Mouse (Mus musculus): ENCODE measurements around the gene Gpr89. TPM values are rescaled to one million over a fixed set of nuclear protein-coding genes. Genes with fewer than 3 reads are reported as not detected.

Gpr89 gene
- 20.4 and 40.3 TPM in 2 replicates for total RNA-seq (2014; rRNA removed)
- 34.9 and 41.8 TPM in 2 replicates for polyA plus RNA-seq (2015; fragmentation: Nextera tagmentation; extraction: Ambion mirVana)

DNA sequence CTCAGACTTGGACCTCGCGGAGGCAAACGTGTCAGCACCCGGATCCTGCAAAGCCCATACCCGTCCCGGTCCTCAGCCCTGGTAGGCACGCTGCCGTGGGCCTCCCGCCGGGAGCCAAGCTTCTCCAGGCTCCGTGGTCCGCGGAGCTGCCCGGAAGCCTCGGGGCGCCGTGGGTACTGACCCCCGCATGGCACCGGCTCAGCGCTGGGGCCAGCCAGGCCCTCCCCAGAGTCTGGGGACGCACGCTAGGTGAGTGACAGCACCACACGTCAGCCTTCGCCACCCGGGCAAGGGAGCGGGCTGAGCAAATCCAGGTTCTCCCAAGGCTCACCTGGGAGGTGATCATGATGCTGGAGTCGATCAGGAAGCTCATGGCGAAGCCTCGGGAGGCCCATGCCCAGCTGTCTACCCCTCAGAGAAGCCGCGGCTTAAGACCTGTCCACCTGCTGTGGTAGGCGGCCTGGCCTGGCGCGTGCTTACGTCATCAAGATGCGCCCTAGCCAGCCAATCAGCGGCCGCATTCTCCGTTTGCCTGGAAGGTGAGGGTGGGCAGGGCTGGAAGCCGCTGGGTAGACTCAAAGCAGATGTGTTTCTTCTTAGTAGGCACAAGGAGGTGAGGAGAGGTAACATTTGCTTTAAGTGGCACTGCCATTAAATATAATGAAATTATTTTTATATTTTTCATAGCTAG, at the start of gene Gpr89:
TSS of gene Gpr89 (minus strand) at position 496 of the 691 bp plus-strand sequence.
- Histone ChIP-seq H3K4me3 (ENCODE audit: low read length) (peak within 1 kb of the TSS; percentile 99), H3K9ac (replicated peaks; ENCODE audit: low read length) (peak within 1 kb of the TSS; percentile 96), H3K4me2 (ENCODE audit: low read depth, low read length) (peak within 1 kb of the TSS; percentile 91), H3K36me3 (ENCODE audit: insufficient read depth, low read length) (no peaks in the 10 kb centered on the region), H3K4me1 (ENCODE audit: insufficient read depth, low read length) (0 out of 2 replicates have a peak, but pooled peaks cover 6% of the 10 kb centered on the region), H3K27me3 (ENCODE audit: insufficient read depth, low read length) (no peaks in the 10 kb centered on the region), H3K9me3 (ENCODE audit: low read length) (no peaks in the 10 kb centered on the region), H3K27ac (peak within 1 kb of the TSS; percentile 79)
- ATAC-seq (peak; percentile 97), DNase-seq (ENCODE audit: low spot score) (peak; percentile 96)
- WGBS, result under 1% methylated on average over 40 of the region's 40 CpGs
- TF ChIP-seq CTCF (IDR thresholded peaks at IDR 0.05; ENCODE audit: low read depth), result no peak

- H3K27ac ChIP-seq, result no peak overlapping the region
- no peaks in the 10 kb centered on the region for H3K36me3 ChIP-seq (ENCODE audit: insufficient read depth, low read length)
- no peak overlapping the region for H3K9ac ChIP-seq (replicated peaks; ENCODE audit: low read length)
- H3K4me3 ChIP-seq (ENCODE audit: low read length), result no peak overlapping the region
- no peaks in the 10 kb centered on the region for H3K9me3 ChIP-seq (ENCODE audit: low read length)
- no peak for DNase-seq (ENCODE audit: low spot score)
- no peak for TF ChIP-seq CTCF (IDR thresholded peaks at IDR 0.05; ENCODE audit: low read depth)
- peak overlapping the region; percentile 13; the same call in 1 of the 2 replicates for H3K4me2 ChIP-seq (ENCODE audit: low read depth, low read length)
- peak; percentile 58 for ATAC-seq
- no peaks in the 10 kb centered on the region for H3K27me3 ChIP-seq (ENCODE audit: insufficient read depth, low read length)
- 49% methylated on average over 14 of the region's 14 CpGs for WGBS
- H3K4me1 ChIP-seq (ENCODE audit: insufficient read depth, low read length), result no peaks in the 10 kb centered on the region
Measured at GRCm38 (mm10) chr3:96953489-96954233, 48.5 kb upstream of the Gpr89 start.

- H3K4me3 ChIP-seq (ENCODE audit: low read length), result no peak overlapping the region
- ATAC-seq, result no peak
- H3K4me1 ChIP-seq (ENCODE audit: insufficient read depth, low read length), result no peaks in the 10 kb centered on the region; the same call in 1 of the 2 replicates
- no peak overlapping the region for H3K27ac ChIP-seq
- no peaks in the 10 kb centered on the region for H3K36me3 ChIP-seq (ENCODE audit: insufficient read depth, low read length)
- H3K27me3 ChIP-seq (ENCODE audit: insufficient read depth, low read length), result no peaks in the 10 kb centered on the region
- WGBS, result 85% methylated on average over 2 of the region's 2 CpGs
- H3K9ac ChIP-seq (replicated peaks; ENCODE audit: low read length), result no peak overlapping the region
- no peak for DNase-seq (ENCODE audit: low spot score)
- H3K4me2 ChIP-seq (ENCODE audit: low read depth, low read length), result no peak overlapping the region
- no peak for TF ChIP-seq CTCF (IDR thresholded peaks at IDR 0.05; ENCODE audit: low read depth)
- no peaks in the 10 kb centered on the region; the same call in 1 of the 2 replicates for H3K9me3 ChIP-seq (ENCODE audit: low read length)
Measured at GRCm38 (mm10) chr3:96942706-96943105, 37.6 kb upstream of the Gpr89 start.

- Histone ChIP-seq H3K9me3 (ENCODE audit: low read length) (no peaks in the 10 kb centered on the region; the same call in 1 of the 2 replicates), H3K27ac (no peak overlapping the region), H3K9ac (replicated peaks; ENCODE audit: low read length) (no peak overlapping the region), H3K4me1 (ENCODE audit: insufficient read depth, low read length) (no peaks in the 10 kb centered on the region; the same call in 1 of the 2 replicates), H3K4me2 (ENCODE audit: low read depth, low read length) (peak overlapping the region; percentile 27), H3K4me3 (ENCODE audit: low read length) (no peak overlapping the region), H3K36me3 (ENCODE audit: insufficient read depth, low read length) (no peaks in the 10 kb centered on the region), H3K27me3 (ENCODE audit: insufficient read depth, low read length) (no peaks in the 10 kb centered on the region)
- TF ChIP-seq CTCF (IDR thresholded peaks at IDR 0.05; ENCODE audit: low read depth), result peak; percentile 97
- WGBS, result 7% methylated on average over 11 of the region's 11 CpGs
- ATAC-seq (peak; percentile 83), DNase-seq (ENCODE audit: low spot score) (peak; percentile 95)
Measured at GRCm38 (mm10) chr3:96938738-96939137, 33.6 kb upstream of the Gpr89 start.

GRCm38 (mm10) chr3:96937606-96938005, 32.5 kb upstream of the Gpr89 start:
- DNase-seq (ENCODE audit: low spot score) (peak; percentile 68), ATAC-seq (peak; percentile 85)
- Histone ChIP-seq H3K9ac (replicated peaks; ENCODE audit: low read length) (no peak overlapping the region), H3K27ac (no peak overlapping the region), H3K4me3 (ENCODE audit: low read length) (no peak overlapping the region), H3K27me3 (ENCODE audit: insufficient read depth, low read length) (no peaks in the 10 kb centered on the region), H3K4me2 (ENCODE audit: low read depth, low read length) (no peak overlapping the region), H3K36me3 (ENCODE audit: insufficient read depth, low read length) (no peaks in the 10 kb centered on the region), H3K9me3 (ENCODE audit: low read length) (no peaks in the 10 kb centered on the region), H3K4me1 (ENCODE audit: insufficient read depth, low read length) (no peaks in the 10 kb centered on the region; the same call in 1 of the 2 replicates)
- no peak for TF ChIP-seq CTCF (IDR thresholded peaks at IDR 0.05; ENCODE audit: low read depth)
- WGBS, result 9% methylated on average over 5 of the region's 5 CpGs

DNA sequence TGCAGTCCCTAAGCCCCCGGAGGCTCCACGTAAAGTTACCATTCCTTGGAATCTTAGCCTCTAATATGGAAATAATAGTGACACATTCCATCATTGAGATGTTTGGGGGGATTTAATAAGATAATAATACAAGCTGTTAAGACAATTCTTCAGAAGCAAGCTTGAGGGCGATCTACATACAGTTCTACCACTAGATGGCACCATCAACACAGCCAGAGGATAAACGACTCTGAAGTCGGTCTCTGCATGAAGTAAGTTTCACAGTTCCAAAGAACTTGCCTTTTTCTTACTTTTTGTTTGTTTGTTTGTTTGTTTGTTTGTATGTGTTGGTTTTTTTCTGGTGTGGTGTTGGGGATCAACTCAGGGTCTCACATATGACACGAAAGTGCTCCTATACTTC, 31.1 kb upstream of the Gpr89 start:
- no peak for ATAC-seq
- H3K4me1 ChIP-seq (ENCODE audit: insufficient read depth, low read length), result no peaks in the 10 kb centered on the region; the same call in 1 of the 2 replicates
- no peaks in the 10 kb centered on the region for H3K9me3 ChIP-seq (ENCODE audit: low read length)
- WGBS, result 8% methylated on average over 6 of the region's 6 CpGs
- H3K27me3 ChIP-seq (ENCODE audit: insufficient read depth, low read length), result no peaks in the 10 kb centered on the region
- no peak overlapping the region for H3K9ac ChIP-seq (replicated peaks; ENCODE audit: low read length)
- no peak overlapping the region for H3K4me3 ChIP-seq (ENCODE audit: low read length)
- no peaks in the 10 kb centered on the region for H3K36me3 ChIP-seq (ENCODE audit: insufficient read depth, low read length)
- no peak overlapping the region for H3K4me2 ChIP-seq (ENCODE audit: low read depth, low read length)
- no peak overlapping the region for H3K27ac ChIP-seq
- TF ChIP-seq CTCF (IDR thresholded peaks at IDR 0.05; ENCODE audit: low read depth), result peak; percentile 97
- DNase-seq (ENCODE audit: low spot score), result peak; percentile 92

Measured in hindbrain, postnatal 0 days (tissue).